Mouse (Mus musculus) kidney, adult 2 months (tissue): ENCODE measurements around the gene Cacna1c. TPM values are rescaled to one million over a fixed set of nuclear protein-coding genes. Genes with fewer than 3 reads are reported as not detected.

ENCODE experiments used
- DNase-seq: peaks from one replicate; pipeline ENCODE4 v3.0.0; 2021
- H3K27ac ChIP-seq: fragments of 200-500 bp; 2 replicates; pipeline ENCODE4 v1.5.1; 2012; ENCODE audit warnings: low read depth, low read length, control low read depth, inconsistent platforms; ENCODE audit not compliant: insufficient read depth
- H3K27me3 ChIP-seq: fragments of 200-500 bp; replicated peaks from 2 replicates; pipeline ENCODE4 v1.6.1; 2012; ENCODE audit warnings: mild to moderate bottlenecking, moderate library complexity, low read length, inconsistent platforms; ENCODE audit not compliant: control insufficient read depth, insufficient read depth
- H3K36me3 ChIP-seq: fragments of 200-500 bp; 2 replicates; pipeline ENCODE4 v1.6.1; 2012; ENCODE audit warnings: mild to moderate bottlenecking, moderate library complexity, low read length, inconsistent platforms; ENCODE audit not compliant: control insufficient read depth, insufficient read depth
- H3K4me1 ChIP-seq: fragments of 200-500 bp; 2 replicates; pipeline ENCODE4 v1.6.1; 2011; ENCODE audit warnings: low read length; ENCODE audit not compliant: control insufficient read depth, insufficient read depth
- H3K4me3 ChIP-seq: fragments of 200-500 bp; 2 replicates; pipeline ENCODE4 v1.5.1; 2011; ENCODE audit warnings: mild to moderate bottlenecking, low read depth, low read length, control low read depth; ENCODE audit not compliant: insufficient read depth
- CTCF ChIP-seq: fragments of 200-500 bp; conservative IDR thresholded peaks from 2 replicates; pipeline ENCODE4 v1.5.1; 2011; ENCODE audit warnings: low read depth, mild to moderate bottlenecking, control low read depth, low read length, moderate library complexity, mixed read lengths; ENCODE audit not compliant: insufficient read depth, insufficient read length
- POLR2A ChIP-seq: fragments of 200-500 bp; IDR thresholded peaks from one replicate; pipeline ENCODE4 v1.6.1; 2011; ENCODE audit warnings: low read depth, low read length, control low read depth
- WGBS: fragments of 180-500 bp; shearing (Covaris S2); methylation state at CpG from one replicate; pipeline ENCODE4 v1.1.7; 2018; 5-methylcytosine and 5-hydroxymethylcytosine counted together
- polyA plus RNA-seq: library from polyadenylated mRNA; depleted of rRNA; stranded (reverse); fragments of >200 nt; gene quantifications from 2 replicates; pipeline ENCODE4 v1.2.3, GENCODE M21; 2012

The Cacna1c gene
- polyA plus RNA-seq, 1 experiment: 0.99 TPM

GRCm38 (mm10) chr6:118934243-118934902, 261.8 kb downstream of the Cacna1c start:
- DNase-seq: no peak
- H3K4me3 ChIP-seq: no peak overlapping the region
- H3K4me1 ChIP-seq: no peaks in the 10 kb centered on the region
- H3K27me3 ChIP-seq: no peaks in the 10 kb centered on the region
- 48% methylated on average over 9 of the region's 9 CpGs for WGBS
- no peaks in the 10 kb centered on the region for H3K36me3 ChIP-seq
- H3K27ac ChIP-seq: no peak overlapping the region
- TF ChIP-seq CTCF (no peak), POLR2A (no peak)

GRCm38 (mm10) chr6:118933017-118933594, 263.1 kb downstream of the Cacna1c start:
- Histone ChIP-seq H3K4me3 (no peak overlapping the region), H3K27ac (no peak overlapping the region), H3K27me3 (no peaks in the 10 kb centered on the region), H3K36me3 (no peaks in the 10 kb centered on the region), H3K4me1 (no peaks in the 10 kb centered on the region)
- WGBS: 89% methylated on average over 9 of the region's 9 CpGs
- TF ChIP-seq CTCF (no peak), POLR2A (no peak)
- DNase-seq: no peak

- no peaks in the 10 kb centered on the region for H3K36me3 ChIP-seq
- 54% methylated on average over 8 of the region's 8 CpGs for WGBS
- no peak overlapping the region for H3K27ac ChIP-seq
- no peaks in the 10 kb centered on the region for H3K27me3 ChIP-seq
- TF ChIP-seq CTCF (no peak), POLR2A (no peak)
- DNase-seq: no peak
- H3K4me1 ChIP-seq: no peaks in the 10 kb centered on the region
- no peak overlapping the region for H3K4me3 ChIP-seq
Observed at GRCm38 (mm10) chr6:118932002-118932700, 264.1 kb downstream of the Cacna1c start.

- WGBS: 80% methylated on average over 3 of the region's 3 CpGs
- no peak overlapping the region for H3K4me3 ChIP-seq
- no peaks in the 10 kb centered on the region for H3K27me3 ChIP-seq
- H3K36me3 ChIP-seq: no peaks in the 10 kb centered on the region
- no peak overlapping the region for H3K27ac ChIP-seq
- DNase-seq: no peak
- TF ChIP-seq POLR2A: no peak
- H3K4me1 ChIP-seq: no peaks in the 10 kb centered on the region
Observed at GRCm38 (mm10) chr6:118926669-118927068, 269.5 kb downstream of the Cacna1c start.

- WGBS: 87% methylated on average over 12 of the region's 12 CpGs
- H3K36me3 ChIP-seq: no peaks in the 10 kb centered on the region
- H3K4me3 ChIP-seq: no peak overlapping the region
- H3K27ac ChIP-seq: no peak overlapping the region
- H3K4me1 ChIP-seq: no peaks in the 10 kb centered on the region
- no peak for TF ChIP-seq CTCF
- TF ChIP-seq POLR2A: no peak
- H3K27me3 ChIP-seq: no peaks in the 10 kb centered on the region
- DNase-seq: no peak
Observed at GRCm38 (mm10) chr6:118924426-118924825, 271.8 kb downstream of the Cacna1c start.

- 74% methylated on average over 2 of the region's 2 CpGs for WGBS
- no peak overlapping the region for H3K4me3 ChIP-seq
- no peaks in the 10 kb centered on the region for H3K36me3 ChIP-seq
Observed at GRCm38 (mm10) chr6:118923926-118924325, 272.3 kb downstream of the Cacna1c start.

GRCm38 (mm10) chr6:118923212-118923577, 273.0 kb downstream of the Cacna1c start:
- no peak for DNase-seq
- TF ChIP-seq CTCF (no peak), POLR2A (no peak)
- H3K27me3 ChIP-seq: no peaks in the 10 kb centered on the region
- H3K4me3 ChIP-seq: no peak overlapping the region
- WGBS: 83% methylated on average over 5 of the region's 5 CpGs
- no peak overlapping the region for H3K27ac ChIP-seq
- H3K4me1 ChIP-seq: no peaks in the 10 kb centered on the region
- no peaks in the 10 kb centered on the region for H3K36me3 ChIP-seq

More at GRCm38 (mm10) chr6:118923926-118924325, 272.3 kb downstream of the Cacna1c start:
- no peak for DNase-seq
- no peak overlapping the region for H3K27ac ChIP-seq
- TF ChIP-seq CTCF (no peak), POLR2A (no peak)
- H3K27me3 ChIP-seq: no peaks in the 10 kb centered on the region
- no peaks in the 10 kb centered on the region for H3K4me1 ChIP-seq
